Comparison of ENCODE assay signal across 10 mouse cellular contexts in genomic region chr4:123898696-123899095, GRCm38 (mm10). TPM values are rescaled to one million over a fixed set of nuclear protein-coding genes. Genes with fewer than 3 reads are reported as not detected.
DNase-seq lines count a peak whose midpoint lies in the region; ATAC-seq lines count a peak whose summit lies in the region.
"Had no signal": no experiment of that assay in that cellular context is flagged by ENCODE, and none has a peak within 500 bp of the region (broad histone marks: within the 10 kb centered on the region; RNA-seq: fewer than 3 reads in every experiment).

No protein-coding gene starts in this region.

- H3K27ac ChIP-seq in hindbrain, embryonic 14.5 days, result no peak overlapping the region
- no peak overlapping the region for H3K27ac ChIP-seq in hindbrain, embryonic 16.5 days (ENCODE audit: low read depth, low read length)
- H3K27ac ChIP-seq in forebrain, embryonic 12.5 days, result no peak overlapping the region
- H3K27ac ChIP-seq: limb, embryonic 13.5 days had no signal

- H3K9me3 ChIP-seq in hindbrain, embryonic 14.5 days (ENCODE audit: control insufficient read depth, low read length), result no peaks in the 10 kb centered on the region
- no peaks in the 10 kb centered on the region for H3K9me3 ChIP-seq in hindbrain, embryonic 16.5 days (ENCODE audit: control insufficient read depth, low read length)
- H3K9me3 ChIP-seq in forebrain, embryonic 12.5 days, result no peaks in the 10 kb centered on the region
- H3K9me3 ChIP-seq: limb, embryonic 13.5 days had no signal

- no peak overlapping the region for H3K9ac ChIP-seq in hindbrain, embryonic 14.5 days
- no peak overlapping the region for H3K9ac ChIP-seq in hindbrain, embryonic 16.5 days (ENCODE audit: low read depth, low read length)
- H3K9ac ChIP-seq in forebrain, embryonic 12.5 days, result no peak overlapping the region
- H3K9ac ChIP-seq: limb, embryonic 13.5 days had no signal

- no peak overlapping the region for H3K4me2 ChIP-seq in hindbrain, embryonic 14.5 days (replicated peaks)
- H3K4me2 ChIP-seq in hindbrain, embryonic 16.5 days (ENCODE audit: low read length), result no peak overlapping the region
- H3K4me2 ChIP-seq in forebrain, embryonic 12.5 days, result no peak overlapping the region
- H3K4me2 ChIP-seq: limb, embryonic 13.5 days had no signal

- no peak overlapping the region for H3K4me3 ChIP-seq in hindbrain, embryonic 14.5 days (replicated peaks; ENCODE audit: low read length)
- H3K4me3 ChIP-seq in hindbrain, embryonic 16.5 days (ENCODE audit: low read length), result no peak overlapping the region
- H3K4me3 ChIP-seq in forebrain, embryonic 12.5 days (replicated peaks), result no peak overlapping the region
- H3K4me3 ChIP-seq: erythroblast, embryonic 14.5 days; limb, embryonic 13.5 days had no signal

- no peaks in the 10 kb centered on the region for H3K27me3 ChIP-seq in hindbrain, embryonic 14.5 days (ENCODE audit: control insufficient read depth, insufficient read depth, low read length)
- H3K27me3 ChIP-seq in hindbrain, embryonic 16.5 days (replicated peaks; ENCODE audit: control insufficient read depth, insufficient read depth, low read length), result no peaks in the 10 kb centered on the region
- no peaks in the 10 kb centered on the region for H3K27me3 ChIP-seq in forebrain, embryonic 12.5 days
- H3K27me3 ChIP-seq: limb, embryonic 13.5 days had no signal

- WGBS in hindbrain, embryonic 14.5 days, result 9% methylated on average over 5 of the region's 5 CpGs
- 12% methylated on average over 5 of the region's 5 CpGs for WGBS in hindbrain, embryonic 16.5 days
- 10% methylated on average over 5 of the region's 5 CpGs for WGBS in forebrain, embryonic 12.5 days

- ATAC-seq in hindbrain, embryonic 14.5 days (ENCODE audit: low FRiP score), result no peak
- no peak for ATAC-seq in hindbrain, embryonic 16.5 days
- no peak for ATAC-seq in forebrain, embryonic 12.5 days (ENCODE audit: low FRiP score)

- peak; percentile 85 for DNase-seq in hindbrain, embryonic 14.5 days (ENCODE audit: low spot score)
- DNase-seq in urinary bladder, postnatal 25 days (ENCODE audit: low spot score), result peak; percentile 54
- no peak for DNase-seq in urinary bladder, adult 2 months (ENCODE audit: low spot score)
- DNase-seq in c-Kit-negative CD71-positive TER-119-positive erythroid progenitor cells, embryonic 14.5 days (ENCODE audit: low read depth, low spot score), result peak; percentile 26
- DNase-seq in hindlimb bud, embryonic 11.5 days (ENCODE audit: extremely low spot score, low read depth, low spot score), result peak; percentile 37
- DNase-seq in mesoderm, embryonic 11.5 days (ENCODE audit: low read depth, low spot score), result peak; percentile 67

- no peaks in the 10 kb centered on the region for H3K36me3 ChIP-seq in hindbrain, embryonic 14.5 days (replicated peaks; ENCODE audit: control insufficient read depth, insufficient read depth)
- H3K36me3 ChIP-seq in hindbrain, embryonic 16.5 days (ENCODE audit: control insufficient read depth, insufficient read depth, low read length), result no peaks in the 10 kb centered on the region
- H3K36me3 ChIP-seq in forebrain, embryonic 12.5 days (replicated peaks), result no peaks in the 10 kb centered on the region
- H3K36me3 ChIP-seq: limb, embryonic 13.5 days had no signal

- H3K4me1 ChIP-seq in hindbrain, embryonic 14.5 days (replicated peaks; ENCODE audit: control insufficient read depth, insufficient read depth, low read length), result no peaks in the 10 kb centered on the region
- H3K4me1 ChIP-seq in hindbrain, embryonic 16.5 days (ENCODE audit: control insufficient read depth, insufficient read depth, low read depth, low read length), result peaks cover under 1% of the 10 kb centered on the region
- H3K4me1 ChIP-seq in forebrain, embryonic 12.5 days, result no peaks in the 10 kb centered on the region
- H3K4me1 ChIP-seq: limb, embryonic 13.5 days had no signal

RNA-seq across cellular contexts. Expression of gene Mycbp, which starts 5.9 kb away (rescaled TPM):
- polyA plus RNA-seq in hindbrain, embryonic 14.5 days (2014; fragmentation: Nextera tagmentation; extraction: Ambion mirVana), result 38.8 and 44.1 TPM in 2 replicates
- polyA plus RNA-seq in hindbrain, embryonic 16.5 days (2015; fragmentation: Nextera tagmentation; extraction: Ambion mirVana), result 29.7 and 35.6 TPM in 2 replicates
- polyA plus RNA-seq in urinary bladder, adult 2 months (2012; rRNA removed), result 18.3 and 21.1 TPM in 2 replicates
- 49.4 and 50.2 TPM in 2 replicates for polyA plus RNA-seq in forebrain, embryonic 12.5 days (2016; fragmentation: Nextera tagmentation; extraction: Ambion mirVana)

RNA-seq across cellular contexts. Expression of gene Rragc, which starts 18.6 kb away (rescaled TPM):
- polyA plus RNA-seq in hindbrain, embryonic 14.5 days (2014; fragmentation: Nextera tagmentation; extraction: Ambion mirVana), result 48.9 and 53.2 TPM in 2 replicates
- 42.5 and 44.4 TPM in 2 replicates for polyA plus RNA-seq in hindbrain, embryonic 16.5 days (2015; fragmentation: Nextera tagmentation; extraction: Ambion mirVana)
- 76.6 and 77.2 TPM in 2 replicates for polyA plus RNA-seq in urinary bladder, adult 2 months (2012; rRNA removed)
- 53.6 and 56.6 TPM in 2 replicates for polyA plus RNA-seq in forebrain, embryonic 12.5 days (2016; fragmentation: Nextera tagmentation; extraction: Ambion mirVana)

RNA-seq across cellular contexts. Expression of gene 4930535I16Rik, which starts 19.1 kb away (rescaled TPM):
- not detected in 2 replicates for polyA plus RNA-seq in hindbrain, embryonic 14.5 days (2014; fragmentation: Nextera tagmentation; extraction: Ambion mirVana)
- polyA plus RNA-seq in hindbrain, embryonic 16.5 days (2015; fragmentation: Nextera tagmentation; extraction: Ambion mirVana), result not detected in 2 replicates
- polyA plus RNA-seq in urinary bladder, adult 2 months (2012; rRNA removed), result not detected in 2 replicates
- polyA plus RNA-seq in forebrain, embryonic 12.5 days (2016; fragmentation: Nextera tagmentation; extraction: Ambion mirVana), result not detected in 2 replicates
- polyA plus RNA-seq: erythroblast, embryonic 14.5 days; limb, embryonic 13.5 days had no signal

RNA-seq across cellular contexts. Expression of gene 4933427I04Rik, which starts 39.2 kb away (rescaled TPM):
- 0.09 and 0.20 TPM in 2 replicates for polyA plus RNA-seq in hindbrain, embryonic 14.5 days (2014; fragmentation: Nextera tagmentation; extraction: Ambion mirVana)
- 0.14 and 0.25 TPM in 2 replicates for polyA plus RNA-seq in hindbrain, embryonic 16.5 days (2015; fragmentation: Nextera tagmentation; extraction: Ambion mirVana)
- polyA plus RNA-seq in urinary bladder, adult 2 months (2012; rRNA removed), result 0.12 and 0.14 TPM in 2 replicates
- 0.09 TPM in 1 of 2 replicates, not detected in the other for polyA plus RNA-seq in forebrain, embryonic 12.5 days (2016; fragmentation: Nextera tagmentation; extraction: Ambion mirVana)
- polyA plus RNA-seq: erythroblast, embryonic 14.5 days had no signal
